Mouse (Mus musculus): Measurements from ENCODE around the gene Papolb. TPM values are rescaled to one million over a fixed set of nuclear protein-coding genes. Genes with fewer than 3 reads are reported as not detected.

Papolb gene
- polyA plus RNA-seq (2016; fragmentation: Nextera tagmentation; extraction: Ambion mirVana): 0.32 and 0.36 TPM in 2 replicates

GRCm38 (mm10) chr5:142529915-142530314 lies at the start of gene Papolb:
Gene Papolb, minus strand, starts transcription at chr5:142530076.
- H3K9me3 ChIP-seq (replicated peaks): no peaks in the 10 kb centered on the region
- no peak for ATAC-seq (ENCODE audit: low FRiP score)
- H3K4me2 ChIP-seq (replicated peaks): peak within 1 kb of the TSS; percentile 42
- 38% methylated on average over 41 of the region's 41 CpGs for WGBS
- no peak within 1 kb of the TSS for H3K27ac ChIP-seq
- peak within 1 kb of the TSS; percentile 19 for H3K4me3 ChIP-seq
- H3K9ac ChIP-seq: no peak within 1 kb of the TSS
- H3K4me1 ChIP-seq: 0 out of 2 replicates have a peak, but pooled peaks cover 6% of the 10 kb centered on the region
- peaks cover 23% of the 10 kb centered on the region for H3K27me3 ChIP-seq
- H3K36me3 ChIP-seq: no peaks in the 10 kb centered on the region

- Histone ChIP-seq H3K4me2 (replicated peaks) (no peak overlapping the region), H3K9ac (no peak overlapping the region), H3K36me3 (no peaks in the 10 kb centered on the region), H3K4me3 (no peak overlapping the region), H3K27ac (no peak overlapping the region), H3K27me3 (no peaks in the 10 kb centered on the region), H3K9me3 (replicated peaks) (no peaks in the 10 kb centered on the region), H3K4me1 (peaks cover 4% of the 10 kb centered on the region)
- ATAC-seq (ENCODE audit: low FRiP score): no peak
- 88% methylated on average over 10 of the region's 10 CpGs for WGBS
These were observed 48.3 kb upstream of the Papolb start for GRCm38 (mm10) chr5:142578192-142578591.

- H3K36me3 ChIP-seq: no peaks in the 10 kb centered on the region
- H3K9ac ChIP-seq: no peak overlapping the region
- H3K4me1 ChIP-seq: 0 out of 2 replicates have a peak, but pooled peaks cover 3% of the 10 kb centered on the region
- ATAC-seq (ENCODE audit: low FRiP score): no peak
- H3K27me3 ChIP-seq: no peaks in the 10 kb centered on the region
- 0 out of 2 replicates have a peak, but pooled peaks cover 4% of the 10 kb centered on the region for H3K9me3 ChIP-seq (replicated peaks)
- no peak overlapping the region for H3K4me3 ChIP-seq
- no peak overlapping the region for H3K27ac ChIP-seq
- no peak overlapping the region for H3K4me2 ChIP-seq (replicated peaks)
- 85% methylated on average over 7 of the region's 7 CpGs for WGBS
These were observed 47.0 kb upstream of the Papolb start for GRCm38 (mm10) chr5:142576832-142577231.

- Histone ChIP-seq H3K9me3 (replicated peaks) (0 out of 2 replicates have a peak, but pooled peaks cover 4% of the 10 kb centered on the region), H3K36me3 (no peaks in the 10 kb centered on the region), H3K4me2 (replicated peaks) (no peak overlapping the region), H3K27me3 (no peaks in the 10 kb centered on the region), H3K4me1 (0 out of 2 replicates have a peak, but pooled peaks cover 3% of the 10 kb centered on the region), H3K4me3 (no peak overlapping the region), H3K27ac (no peak overlapping the region), H3K9ac (peak overlapping the region; percentile 20; the same call in 1 of the 2 replicates)
- 76% methylated on average over 8 of the region's 8 CpGs for WGBS
- no peak for ATAC-seq (ENCODE audit: low FRiP score)
These were observed 44.6 kb upstream of the Papolb start for GRCm38 (mm10) chr5:142574323-142575057.

GRCm38 (mm10) chr5:142564606-142565005 lies 34.7 kb upstream of the Papolb start:
- Histone ChIP-seq H3K4me2 (replicated peaks) (no peak overlapping the region), H3K4me3 (no peak overlapping the region), H3K4me1 (no peaks in the 10 kb centered on the region), H3K9ac (no peak overlapping the region), H3K27ac (no peak overlapping the region), H3K9me3 (replicated peaks) (peaks cover 8% of the 10 kb centered on the region), H3K27me3 (no peaks in the 10 kb centered on the region), H3K36me3 (0 out of 2 replicates have a peak, but pooled peaks cover 6% of the 10 kb centered on the region)
- WGBS: 83% methylated on average over 1 of the region's 1 CpGs
- ATAC-seq (ENCODE audit: low FRiP score): no peak

GRCm38 (mm10) chr5:142560261-142560660 lies 30.4 kb upstream of the Papolb start:
- Histone ChIP-seq H3K4me1 (no peaks in the 10 kb centered on the region), H3K4me3 (no peak overlapping the region), H3K9ac (no peak overlapping the region), H3K4me2 (replicated peaks) (no peak overlapping the region), H3K9me3 (replicated peaks) (no peaks in the 10 kb centered on the region), H3K36me3 (no peaks in the 10 kb centered on the region), H3K27me3 (no peaks in the 10 kb centered on the region; the same call in 1 of the 2 replicates), H3K27ac (no peak overlapping the region)
- ATAC-seq (ENCODE audit: low FRiP score): no peak
- WGBS: 59% methylated on average over 7 of the region's 7 CpGs

- ATAC-seq (ENCODE audit: low FRiP score): peak; percentile 40; the same call in 1 of the 2 replicates
- WGBS: 38% methylated on average over 21 of the region's 21 CpGs
These were observed 27.7 kb upstream of the Papolb start for GRCm38 (mm10) chr5:142557397-142558067.

GRCm38 (mm10) chr5:142556721-142557120 lies 26.8 kb upstream of the Papolb start:
- H3K9ac ChIP-seq: no peak overlapping the region
- H3K27ac ChIP-seq: no peak overlapping the region
- H3K4me1 ChIP-seq: no peaks in the 10 kb centered on the region
- H3K27me3 ChIP-seq: no peaks in the 10 kb centered on the region; the same call in 1 of the 2 replicates
- H3K36me3 ChIP-seq: no peaks in the 10 kb centered on the region
- H3K9me3 ChIP-seq (replicated peaks): no peaks in the 10 kb centered on the region
- ATAC-seq (ENCODE audit: low FRiP score): no peak
- H3K4me3 ChIP-seq: no peak overlapping the region
- WGBS: 94% methylated on average over 4 of the region's 4 CpGs
- no peak overlapping the region for H3K4me2 ChIP-seq (replicated peaks)

More at GRCm38 (mm10) chr5:142557397-142558067, 27.7 kb upstream of the Papolb start:
- H3K9ac ChIP-seq: no peak overlapping the region
- no peaks in the 10 kb centered on the region; the same call in 1 of the 2 replicates for H3K27me3 ChIP-seq
- H3K4me3 ChIP-seq: no peak overlapping the region
- H3K4me1 ChIP-seq: no peaks in the 10 kb centered on the region
- H3K36me3 ChIP-seq: no peaks in the 10 kb centered on the region
- H3K9me3 ChIP-seq (replicated peaks): no peaks in the 10 kb centered on the region
- H3K27ac ChIP-seq: no peak overlapping the region
- H3K4me2 ChIP-seq (replicated peaks): peak overlapping the region; percentile 22

- no peak for ATAC-seq (ENCODE audit: low FRiP score)
- Histone ChIP-seq H3K27ac (no peak overlapping the region), H3K9ac (no peak overlapping the region), H3K36me3 (no peaks in the 10 kb centered on the region), H3K4me1 (no peaks in the 10 kb centered on the region; the same call in 1 of the 2 replicates), H3K4me3 (no peak overlapping the region), H3K4me2 (replicated peaks) (no peak overlapping the region), H3K9me3 (replicated peaks) (no peaks in the 10 kb centered on the region), H3K27me3 (peaks cover under 1% of the 10 kb centered on the region)
- WGBS: 84% methylated on average over 5 of the region's 5 CpGs
These were observed 26.0 kb upstream of the Papolb start for GRCm38 (mm10) chr5:142555866-142556265.

- Histone ChIP-seq H3K27ac (peak within 1 kb of the TSS; percentile 55), H3K4me1 (peaks cover 16% of the 10 kb centered on the region), H3K4me2 (replicated peaks) (peak within 1 kb of the TSS; percentile 99), H3K4me3 (peak within 1 kb of the TSS; percentile 64), H3K36me3 (no peaks in the 10 kb centered on the region), H3K27me3 (peaks cover 13% of the 10 kb centered on the region), H3K9me3 (replicated peaks) (no peaks in the 10 kb centered on the region), H3K9ac (peak within 1 kb of the TSS; percentile 65)
- peak; percentile 91 for ATAC-seq (ENCODE audit: low FRiP score)
- 3% methylated on average over 80 of the region's 80 CpGs for WGBS
These were observed 21.1 kb upstream of the Papolb start, which contains the start of gene Radil for GRCm38 (mm10) chr5:142550706-142551652. Gene Radil, minus strand, starts transcription at chr5:142551098.

- 2% methylated on average over 31 of the region's 31 CpGs for WGBS
- H3K4me2 ChIP-seq (replicated peaks): peak overlapping the region; percentile 99
- H3K9ac ChIP-seq: peak overlapping the region; percentile 65
- H3K4me1 ChIP-seq: peaks cover 16% of the 10 kb centered on the region
- H3K36me3 ChIP-seq: no peaks in the 10 kb centered on the region
- peak overlapping the region; percentile 55 for H3K27ac ChIP-seq
- H3K4me3 ChIP-seq: peak overlapping the region; percentile 64
- no peaks in the 10 kb centered on the region for H3K9me3 ChIP-seq (replicated peaks)
- H3K27me3 ChIP-seq: peaks cover 13% of the 10 kb centered on the region
- ATAC-seq (ENCODE audit: low FRiP score): peak; percentile 55
These were observed 20.3 kb upstream of the Papolb start for GRCm38 (mm10) chr5:142549961-142550705.

All from hindbrain, embryonic 12.5 days (tissue).